Mouse (Mus musculus) intestine, embryonic 14.5 days (tissue): ENCODE measurements around the gene Asb14. TPM values are rescaled to one million over a fixed set of nuclear protein-coding genes. Genes with fewer than 3 reads are reported as not detected.
"Not testable (repeated sequence)": the region's sequence is repeated elsewhere in the genome, so short reads cannot be mapped to it uniquely, and the experiment has no call there.

Experiments
- ATAC-seq: fragments of 200-750 bp; cut with Nextera tagmentation; replicated peaks from 2 replicates; pipeline ENCODE4 v1.8.0; 2017; ENCODE audit warnings: low read depth, moderate number of reproducible peaks, moderate TSS enrichment, moderate library complexity; ENCODE audit not compliant: low FRiP score, low TSS enrichment
- DNase-seq: peaks from one replicate; pipeline ENCODE4 v3.0.0-alpha.2; 2018; ENCODE audit warnings: low spot score
- H3K27ac ChIP-seq: fragments of 300-500 bp; sonication (generic); 2 replicates; pipeline ENCODE4 v1.5.1; 2014; ENCODE audit warnings: low read depth, mild to moderate bottlenecking, control low read depth
- H3K27me3 ChIP-seq: fragments of 300-500 bp; sonication (generic); replicated peaks from 2 replicates; pipeline ENCODE4 v1.6.1; 2014; ENCODE audit warnings: low read length, control low read depth; ENCODE audit not compliant: control insufficient read depth, insufficient read depth
- H3K36me3 ChIP-seq: fragments of 300-500 bp; sonication (generic); 2 replicates; pipeline ENCODE4 v1.6.1; 2014; ENCODE audit warnings: low read length, control low read depth; ENCODE audit not compliant: control insufficient read depth, insufficient read depth
- H3K4me1 ChIP-seq: fragments of 300-500 bp; sonication (generic); replicated peaks from 2 replicates; pipeline ENCODE4 v1.6.1; 2014; ENCODE audit warnings: low read length, control low read depth, mixed read lengths; ENCODE audit not compliant: control insufficient read depth, insufficient read depth
- H3K4me2 ChIP-seq: fragments of 300-500 bp; sonication (generic); 2 replicates; pipeline ENCODE4 v1.6.1; 2014; ENCODE audit warnings: low read length
- H3K4me3 ChIP-seq: fragments of 300-500 bp; sonication (generic); 2 replicates; pipeline ENCODE4 v1.5.1; 2014; ENCODE audit warnings: low read depth, low read length, control low read depth, mixed read lengths
- H3K9ac ChIP-seq: fragments of 300-500 bp; sonication (generic); 2 replicates; pipeline ENCODE4 v1.6.1; 2014; ENCODE audit warnings: mild to moderate bottlenecking, low read length
- H3K9me3 ChIP-seq: fragments of 300-500 bp; sonication (generic); 2 replicates; pipeline ENCODE4 v1.6.1; 2016; ENCODE audit warnings: low read length, control low read depth; ENCODE audit not compliant: control insufficient read depth
- WGBS: fragments of 180-500 bp; shearing (Covaris S2); extraction: QIAGEN DNeasy Blood & Tissue Kit; methylation state at CpG from one replicate; pipeline ENCODE4 v1.1.7; 2014; 5-methylcytosine and 5-hydroxymethylcytosine counted together
- polyA plus RNA-seq: library from polyadenylated mRNA; unstranded; fragments of >200 nt; fragmentation: Nextera tagmentation; extraction: Ambion mirVana; gene quantifications from 2 replicates; pipeline ENCODE4 v1.2.1, GENCODE M21; 2014

Asb14 gene
- polyA plus RNA-seq, 1 experiment from 2014 or later: 0.12 TPM

DNA sequence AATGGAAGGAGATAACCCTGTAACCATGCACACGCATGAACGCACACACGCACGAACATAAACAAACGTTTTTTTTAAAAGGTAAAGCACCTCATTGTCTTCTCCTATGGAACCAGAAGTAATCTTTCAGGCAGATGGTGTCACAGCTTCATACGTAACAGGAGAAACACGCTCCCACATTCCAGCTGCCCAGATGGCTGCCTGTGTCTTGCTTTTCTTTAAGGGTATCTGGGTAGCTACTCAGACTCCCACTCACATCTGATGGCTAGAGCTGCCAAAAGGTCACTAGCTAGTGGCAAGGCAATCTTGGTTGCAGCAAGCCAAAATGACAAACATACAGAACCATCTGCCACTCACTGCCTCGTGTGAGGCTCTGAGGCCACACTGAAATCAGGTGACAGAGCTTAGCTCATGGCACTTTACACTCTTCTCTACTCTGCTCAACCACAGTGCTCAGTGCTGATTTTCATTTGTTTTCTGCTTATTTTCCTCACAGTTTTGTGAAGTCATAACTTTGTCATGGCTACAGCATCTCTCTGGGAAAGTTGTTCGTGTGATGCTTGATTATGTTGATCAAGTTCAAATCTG lies 19.4 kb downstream of the Asb14 start:
- no peaks in the 10 kb centered on the region for H3K27me3 ChIP-seq
- no peak for ATAC-seq
- no peak overlapping the region for H3K9ac ChIP-seq
- no peaks in the 10 kb centered on the region for H3K9me3 ChIP-seq
- no peak overlapping the region for H3K4me2 ChIP-seq
- H3K36me3 ChIP-seq: peaks cover 4% of the 10 kb centered on the region
- no peaks in the 10 kb centered on the region for H3K4me1 ChIP-seq
- DNase-seq: no peak
- no peak overlapping the region for H3K4me3 ChIP-seq
- no peak overlapping the region for H3K27ac ChIP-seq
- WGBS: 80% methylated on average over 9 of the region's 9 CpGs

DNA sequence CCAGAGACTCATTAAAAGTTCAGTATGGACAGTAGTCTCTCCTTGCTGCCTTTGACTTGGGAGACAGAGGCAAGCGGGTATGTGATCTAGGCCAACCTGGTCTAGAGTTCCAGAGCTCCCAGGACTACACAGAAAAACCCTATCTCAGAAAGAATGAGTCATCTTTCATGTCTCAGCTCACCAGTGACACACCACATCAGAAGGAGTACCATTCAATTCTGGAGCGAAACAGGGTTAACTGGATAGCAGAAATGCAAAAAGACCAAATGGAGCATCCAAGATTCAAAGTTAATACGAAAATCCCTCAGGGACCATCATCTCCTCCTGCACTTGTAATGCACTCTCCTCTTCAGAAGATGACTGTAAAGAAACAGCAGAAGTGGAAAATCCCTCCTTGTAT lies 25.0 kb downstream of the Asb14 start:
- WGBS: 96% methylated on average over 3 of the region's 3 CpGs
- no peak for ATAC-seq
- no peak for DNase-seq

DNA sequence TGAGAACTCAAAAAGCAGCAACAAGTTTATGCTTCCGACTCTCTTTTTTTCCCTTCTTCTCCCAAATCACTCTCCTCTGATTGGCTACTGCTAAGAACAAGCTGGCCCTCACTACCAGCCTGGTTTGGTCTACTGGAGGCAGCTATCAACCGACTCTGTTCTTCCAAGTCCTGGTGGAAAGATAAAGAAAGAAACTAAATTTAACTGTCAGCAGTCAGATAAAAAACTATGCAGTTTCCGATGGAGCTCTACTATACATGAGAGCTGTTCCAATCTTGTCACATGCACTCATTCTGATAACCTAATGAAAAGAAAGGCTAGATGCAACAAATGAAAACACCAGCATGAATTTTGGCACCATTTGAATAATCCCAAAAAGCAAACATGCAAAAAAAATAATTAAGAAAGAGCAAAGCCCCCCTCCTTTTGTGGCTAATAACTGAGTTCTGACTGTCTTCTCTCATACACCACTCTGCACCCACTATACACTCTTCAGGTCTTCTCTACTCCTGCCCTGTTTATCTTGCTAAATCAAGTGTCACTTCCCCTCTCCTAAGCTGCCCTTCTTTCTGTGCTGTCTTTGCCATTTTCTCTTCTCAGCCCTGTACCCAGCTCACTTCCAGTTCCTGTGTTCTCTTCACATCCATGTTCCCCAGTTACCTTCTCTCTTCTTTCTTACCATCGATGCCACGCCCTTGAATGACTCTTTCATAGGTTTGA lies 29.5 kb downstream of the Asb14 start:
- Histone ChIP-seq H3K27ac (no peak overlapping the region), H3K9me3 (no peaks in the 10 kb centered on the region), H3K36me3 (peaks cover 81% of the 10 kb centered on the region), H3K27me3 (no peaks in the 10 kb centered on the region), H3K4me2 (no peak overlapping the region), H3K9ac (no peak overlapping the region), H3K4me1 (no peaks in the 10 kb centered on the region), H3K4me3 (no peak overlapping the region)
- 90% methylated on average over 5 of the region's 5 CpGs for WGBS
- ATAC-seq (no peak), DNase-seq (no peak)

More for the DNA sequence above, 25.0 kb downstream of the Asb14 start:
- Histone ChIP-seq H3K4me2 (no peak overlapping the region), H3K27me3 (no peaks in the 10 kb centered on the region), H3K27ac (no peak overlapping the region), H3K36me3 (peaks cover 46% of the 10 kb centered on the region), H3K9me3 (no peaks in the 10 kb centered on the region), H3K9ac (no peak overlapping the region), H3K4me3 (no peak overlapping the region), H3K4me1 (no peaks in the 10 kb centered on the region)

DNA sequence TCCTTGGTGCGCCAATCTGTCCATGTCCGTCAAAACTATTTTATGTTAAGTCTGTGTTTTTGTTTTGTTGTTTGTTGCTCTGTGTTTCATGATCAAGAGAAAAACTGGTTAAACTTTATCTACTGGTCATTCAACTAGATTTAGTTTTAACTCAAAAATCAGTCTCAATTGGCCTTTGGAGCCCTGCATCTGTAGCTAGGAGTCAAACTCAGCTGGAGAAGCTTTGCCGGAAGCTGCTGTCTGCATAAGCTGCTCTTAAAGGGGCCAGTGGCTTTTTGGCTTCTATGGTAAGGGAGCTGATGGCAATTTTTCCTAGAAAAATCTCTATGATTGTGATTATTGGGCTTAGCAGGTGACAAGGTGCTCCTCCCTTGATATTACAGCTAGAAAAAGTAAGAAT lies 40.5 kb downstream of the Asb14 start:
- Histone ChIP-seq H3K27ac (no peak overlapping the region), H3K9ac (no peak overlapping the region), H3K9me3 (no peaks in the 10 kb centered on the region), H3K4me3 (no peak overlapping the region), H3K27me3 (no peaks in the 10 kb centered on the region), H3K4me2 (no peak overlapping the region), H3K4me1 (no peaks in the 10 kb centered on the region), H3K36me3 (peaks cover 31% of the 10 kb centered on the region)
- ATAC-seq: no peak
- no peak for DNase-seq
- WGBS: 90% methylated on average over 3 of the region's 3 CpGs

DNA sequence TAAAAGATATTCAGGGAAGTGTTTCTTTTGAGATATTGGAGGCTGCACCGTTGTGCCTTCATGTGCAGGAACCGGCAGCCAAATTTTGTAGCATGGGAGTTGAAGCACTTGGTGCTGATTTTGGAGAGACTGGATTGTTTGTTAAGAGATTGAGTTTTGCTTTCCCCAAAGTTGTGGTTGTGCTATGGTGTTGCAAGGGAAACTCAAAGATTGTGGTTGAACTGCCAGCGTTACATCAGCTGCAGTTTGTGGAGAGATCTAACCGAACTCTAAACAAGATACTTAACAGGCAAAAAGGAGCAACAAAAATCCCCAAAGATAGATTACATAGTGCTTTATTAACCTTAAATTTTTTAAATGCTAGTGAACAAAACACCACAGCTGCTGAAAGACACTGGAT lies 41.2 kb downstream of the Asb14 start:
- H3K27ac ChIP-seq: no peak overlapping the region
- 92% methylated on average over 4 of the region's 4 CpGs for WGBS
- no peak overlapping the region for H3K4me2 ChIP-seq
- DNase-seq (no peak), ATAC-seq (no peak)
- no peak overlapping the region for H3K4me3 ChIP-seq
- H3K4me1 ChIP-seq: no peaks in the 10 kb centered on the region
- H3K9ac ChIP-seq: no peak overlapping the region
- no peaks in the 10 kb centered on the region for H3K27me3 ChIP-seq
- H3K36me3 ChIP-seq: peaks cover 35% of the 10 kb centered on the region
- no peaks in the 10 kb centered on the region for H3K9me3 ChIP-seq

DNA sequence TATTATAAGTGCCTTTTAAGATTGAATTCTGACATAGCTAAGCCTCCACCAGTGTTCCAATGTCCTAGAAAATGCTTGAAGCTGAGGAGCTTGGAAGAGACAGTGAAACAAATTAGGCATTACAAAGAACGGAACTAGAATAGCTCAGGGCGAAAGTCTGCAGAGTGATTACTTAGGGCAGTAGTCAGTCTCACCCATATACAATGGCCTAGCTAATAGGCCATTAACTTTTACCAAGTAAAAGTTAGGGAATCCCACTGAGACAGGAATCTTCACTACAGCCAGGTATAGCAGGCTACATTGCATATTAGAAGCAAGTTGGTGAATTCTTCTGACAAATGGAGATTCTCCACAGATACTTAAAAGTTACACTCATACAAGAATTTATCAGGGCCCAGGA lies 61.8 kb downstream of the Asb14 start:
- WGBS: 86% methylated on average over 2 of the region's 2 CpGs
- not testable (repeated sequence) for H3K9me3 ChIP-seq, H3K4me1 ChIP-seq, H3K4me2 ChIP-seq, H3K4me3 ChIP-seq, ATAC-seq, H3K27me3 ChIP-seq, H3K27ac ChIP-seq, H3K9ac ChIP-seq, DNase-seq
- H3K36me3 ChIP-seq: peaks cover 40% of the 10 kb centered on the region

DNA sequence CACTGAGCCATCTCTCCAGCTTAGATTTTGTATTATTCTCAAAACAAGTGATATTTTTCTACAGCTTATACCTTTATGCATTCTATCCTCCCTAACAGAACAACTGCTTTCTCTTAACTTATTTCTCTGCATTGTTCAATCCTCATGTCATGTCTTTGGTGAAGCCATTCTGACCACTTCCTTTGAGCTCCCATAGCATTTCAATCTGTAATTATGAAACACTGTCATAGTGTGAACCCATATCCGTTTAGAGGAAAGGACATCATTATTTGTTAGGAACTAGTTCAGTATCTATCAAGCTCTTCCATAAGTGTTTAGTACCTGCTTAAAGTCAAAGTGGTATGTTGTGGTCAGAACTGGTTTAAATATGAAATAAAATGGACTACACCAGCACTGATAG lies 66.2 kb downstream of the Asb14 start:
- Histone ChIP-seq H3K9me3 (no peaks in the 10 kb centered on the region), H3K9ac (no peak overlapping the region), H3K4me2 (no peak overlapping the region), H3K27ac (no peak overlapping the region), H3K36me3 (peaks cover 43% of the 10 kb centered on the region), H3K27me3 (no peaks in the 10 kb centered on the region), H3K4me1 (no peaks in the 10 kb centered on the region), H3K4me3 (no peak overlapping the region)
- DNase-seq (no peak), ATAC-seq (no peak)
- WGBS: 81% methylated on average over 1 of the region's 1 CpGs
